24 mouse cellular contexts compared by ENCODE assay signal in genomic region chr4:148593996-148594395, GRCm38 (mm10). TPM values are rescaled to one million over a fixed set of nuclear protein-coding genes. Genes with fewer than 3 reads are reported as not detected.
A peak's percentile ranks its signal among the peaks of the same experiment; 100 is the strongest.
DNase-seq lines count a peak whose midpoint lies in the region; ATAC-seq and TF ChIP-seq lines count a peak whose summit lies in the region.
"Had no signal": no experiment of that assay in that cellular context is flagged by ENCODE, and none has a peak within 500 bp of the region (broad histone marks: within the 10 kb centered on the region; RNA-seq: fewer than 3 reads in every experiment).

No protein-coding gene starts in this region.

- H3K36me3 ChIP-seq in limb, embryonic 13.5 days, result peaks cover 65% of the 10 kb centered on the region
- H3K36me3 ChIP-seq in limb, embryonic 10.5 days, result peaks cover 73% of the 10 kb centered on the region
- peaks cover 72% of the 10 kb centered on the region for H3K36me3 ChIP-seq in G1E (replicated peaks)

- no peaks in the 10 kb centered on the region for H3K27me3 ChIP-seq in limb, embryonic 13.5 days
- H3K27me3 ChIP-seq in limb, embryonic 10.5 days (ENCODE audit: low read depth, poor library complexity, severe bottlenecking), result no peaks in the 10 kb centered on the region
- H3K27me3 ChIP-seq in G1E (ENCODE audit: insufficient read depth, low read length), result no peaks in the 10 kb centered on the region; the same call in 1 of the 2 replicates
- H3K27me3 ChIP-seq: CH12.LX; forebrain, embryonic 12.5 days; hindbrain, embryonic 12.5 days had no signal

- DNase-seq in cerebellum, adult 18-20 months, result peak; percentile 33 to 47
- DNase-seq in limb, embryonic 10.5 days (ENCODE audit: low spot score), result no peak
- DNase-seq in G1E (ENCODE audit: low spot score) (no peak), adipocyte (ENCODE audit: low spot score) (no peak)
- DNase-seq in cerebellum, adult 9-11 months, result peak; percentile 57
- DNase-seq in lung, adult 18-20 months, result no peak
- DNase-seq: adrenal gland, postnatal 10 days; forebrain, postnatal 0 days; gastrocnemius, postnatal 36 days; heart, adult 11 months; heart, postnatal 10 days; heart, postnatal 4 days; kidney, adult 8-10 months had no signal

- H3K4me1 ChIP-seq in limb, embryonic 13.5 days, result peaks cover 20% of the 10 kb centered on the region
- H3K4me1 ChIP-seq in limb, embryonic 10.5 days, result peaks cover 35% of the 10 kb centered on the region
- peaks cover 50% of the 10 kb centered on the region for H3K4me1 ChIP-seq in G1E (ENCODE audit: insufficient read depth, low read depth, low read length)

- H3K27ac ChIP-seq in limb, embryonic 13.5 days, result no peak overlapping the region
- H3K27ac ChIP-seq in limb, embryonic 10.5 days, result no peak overlapping the region
- H3K27ac ChIP-seq: hindbrain, embryonic 12.5 days had no signal

- no peak overlapping the region for H3K4me3 ChIP-seq in limb, embryonic 13.5 days
- no peak overlapping the region for H3K4me3 ChIP-seq in limb, embryonic 10.5 days
- H3K4me3 ChIP-seq in G1E (ENCODE audit: low read depth, low read length), result peak overlapping the region; percentile 98; the same call in 1 of the 2 replicates
- H3K4me3 ChIP-seq: forebrain, embryonic 12.5 days; hindbrain, embryonic 12.5 days had no signal

- 95% methylated on average over 11 of the region's 11 CpGs for WGBS in limb, embryonic 13.5 days
- WGBS in limb, embryonic 10.5 days, result 95% methylated on average over 11 of the region's 11 CpGs

- TF ChIP-seq CTCF in G1E (IDR thresholded peaks at IDR 0.05; ENCODE audit: low read depth, low read length), result no peak

- H3K9me3 ChIP-seq in limb, embryonic 13.5 days, result no peaks in the 10 kb centered on the region
- H3K9me3 ChIP-seq in limb, embryonic 10.5 days (replicated peaks), result no peaks in the 10 kb centered on the region; the same call in 1 of the 2 replicates
- H3K9me3 ChIP-seq in G1E (replicated peaks), result peaks cover 2% of the 10 kb centered on the region; the same call in 1 of the 2 replicates
- H3K9me3 ChIP-seq: forebrain, embryonic 12.5 days; hindbrain, embryonic 12.5 days had no signal

- no peak overlapping the region for H3K4me2 ChIP-seq in limb, embryonic 13.5 days (replicated peaks)
- H3K4me2 ChIP-seq: forebrain, embryonic 12.5 days; hindbrain, embryonic 12.5 days had no signal

- H3K9ac ChIP-seq in limb, embryonic 13.5 days, result 0 out of 2 replicates have a peak overlapping the region, but pooled peaks have one; percentile 8
- H3K9ac ChIP-seq: forebrain, embryonic 12.5 days; forebrain, postnatal 0 days; hindbrain, embryonic 12.5 days had no signal

- ATAC-seq in cerebellum, adult (ENCODE audit: insufficient number of reproducible peaks, low FRiP score, low TSS enrichment), result no peak
- no peak for ATAC-seq in limb, embryonic 13.5 days (ENCODE audit: low FRiP score, low read depth)
- no peak for ATAC-seq in G1E (ENCODE audit: extremely low read depth, insufficient number of reproducible peaks, low FRiP score, poor library complexity, severe bottlenecking)
- ATAC-seq: forebrain, postnatal 0 days; hindbrain, embryonic 16.5 days; inflammation-experienced regulatory T-cells, adult 6 months; intestine, postnatal 0 days had no signal

RNA-seq across cellular contexts. Expression of gene Srm, which starts 2.7 kb away (rescaled TPM):
- 216 and 223 TPM in 2 replicates for polyA plus RNA-seq in limb, embryonic 13.5 days (2015; fragmentation: Nextera tagmentation; extraction: Ambion mirVana)
- 249 and 363 TPM in 2 replicates for polyA plus RNA-seq in limb, embryonic 10.5 days (2016; fragmentation: Nextera tagmentation; extraction: Ambion mirVana)
- total RNA-seq in G1E (2014; fragmentation: Nextera tagmentation), result 328 and 436 TPM in 2 replicates
- total RNA-seq in G1E (2017), result 37.8 and 39.5 TPM in 2 replicates
- 379 and 407 TPM in 2 replicates for polyA plus RNA-seq in G1E (2012)

RNA-seq across cellular contexts. Expression of gene Masp2, which starts 8.4 kb away (rescaled TPM):
- polyA plus RNA-seq in limb, embryonic 13.5 days (2015; fragmentation: Nextera tagmentation; extraction: Ambion mirVana), result 0.15 and 0.27 TPM in 2 replicates
- 0.33 and 0.51 TPM in 2 replicates for polyA plus RNA-seq in limb, embryonic 10.5 days (2016; fragmentation: Nextera tagmentation; extraction: Ambion mirVana)
- total RNA-seq in G1E (2014; fragmentation: Nextera tagmentation) (16.5 and 18.1 TPM in 2 replicates), G1E (2017) (2.3 and 2.9 TPM in 2 replicates)
- polyA plus RNA-seq in G1E (2012), result 0.57 and 0.69 TPM in 2 replicates
- polyA plus RNA-seq: embryonic facial prominence, embryonic 11.5 days; forebrain, postnatal 0 days; heart, embryonic 14.5 days; intestine, postnatal 0 days had no signal

RNA-seq across cellular contexts. Expression of gene Tardbp, which starts 32.8 kb away (rescaled TPM):
- 346 and 363 TPM in 2 replicates for polyA plus RNA-seq in limb, embryonic 13.5 days (2015; fragmentation: Nextera tagmentation; extraction: Ambion mirVana)
- polyA plus RNA-seq in limb, embryonic 10.5 days (2016; fragmentation: Nextera tagmentation; extraction: Ambion mirVana), result 446 and 455 TPM in 2 replicates
- total RNA-seq in G1E (2014; fragmentation: Nextera tagmentation), result 296 and 308 TPM in 2 replicates
- 465 and 649 TPM in 2 replicates for total RNA-seq in G1E (2017)
- 26.7 and 59.3 TPM in 2 replicates for polyA plus RNA-seq in G1E (2012)

RNA-seq across cellular contexts. Expression of gene Exosc10, which starts 35.8 kb away (rescaled TPM):
- polyA plus RNA-seq in limb, embryonic 13.5 days (2015; fragmentation: Nextera tagmentation; extraction: Ambion mirVana), result 103 TPM in 2 replicates
- 108 and 115 TPM in 2 replicates for polyA plus RNA-seq in limb, embryonic 10.5 days (2016; fragmentation: Nextera tagmentation; extraction: Ambion mirVana)
- 133 and 151 TPM in 2 replicates for total RNA-seq in G1E (2014; fragmentation: Nextera tagmentation)
- total RNA-seq in G1E (2017), result 78.0 and 79.7 TPM in 2 replicates
- 48.8 and 55.9 TPM in 2 replicates for polyA plus RNA-seq in G1E (2012)

RNA-seq across cellular contexts. Expression of gene Gm572, which starts 49.1 kb away (rescaled TPM):
- polyA plus RNA-seq in limb, embryonic 13.5 days (2015; fragmentation: Nextera tagmentation; extraction: Ambion mirVana), result not detected in 2 replicates
- not detected in 2 replicates for polyA plus RNA-seq in limb, embryonic 10.5 days (2016; fragmentation: Nextera tagmentation; extraction: Ambion mirVana)
- total RNA-seq in G1E (2014; fragmentation: Nextera tagmentation) (not detected in 2 replicates), G1E (2017) (not detected in 2 replicates)
- not detected in 2 replicates for polyA plus RNA-seq in G1E (2012)
- total RNA-seq: CH12.LX; forebrain, postnatal 0 days had no signal
- polyA plus RNA-seq: brain, embryonic 14.5 days; embryonic facial prominence, embryonic 11.5 days; forebrain, embryonic 12.5 days; forebrain, postnatal 0 days; hindbrain, embryonic 12.5 days; hindbrain, embryonic 16.5 days; inflammation-experienced regulatory T-cells, adult 6 months; intestine, postnatal 0 days had no signal

Comparison
In these comparisons a context has a peak if more than half of its experiments do, and no peak if none do; other contexts are left out.
1. DNase-seq: peak in cerebellum, adult 18-20 months (2 of 2) and cerebellum, adult 9-11 months (single experiment); none in limb, embryonic 10.5 days (single experiment), G1E (single experiment), adipocyte (single experiment) and lung, adult 18-20 months (0 of 2).